Mouse (Mus musculus): ENCODE results near the gene Prnd. TPM values are rescaled to one million over a fixed set of nuclear protein-coding genes. Genes with fewer than 3 reads are reported as not detected.
A peak's percentile ranks its signal among the peaks of the same experiment; 100 is the strongest.

Prnd gene
- polyA plus RNA-seq (2012; rRNA removed): 0.46 and 0.99 TPM in 2 replicates

GRCm38 (mm10) chr2:131950598-131951095, at the start of gene Prnd:
Gene Prnd, plus strand, starts transcription at chr2:131950861.
- no peak within 1 kb of the TSS for H3K27ac ChIP-seq (ENCODE audit: insufficient read depth, low read depth, low read length)
- 12% methylated on average over 11 of the region's 11 CpGs for WGBS

GRCm38 (mm10) chr2:131902423-131902822, 48.2 kb upstream of the Prnd start:
- no peaks in the 10 kb centered on the region; the same call in 1 of the 2 replicates for H3K4me1 ChIP-seq (ENCODE audit: control insufficient read depth, insufficient read depth, insufficient read length, low read length)

More at GRCm38 (mm10) chr2:131950598-131951095, at the start of gene Prnd:
- Histone ChIP-seq H3K4me1 (ENCODE audit: control insufficient read depth, insufficient read depth, insufficient read length, low read length) (peaks cover 9% of the 10 kb centered on the region; the same call in 1 of the 2 replicates), H3K27me3 (ENCODE audit: control insufficient read depth, insufficient read depth, low read length) (peaks cover 7% of the 10 kb centered on the region; the same call in 1 of the 2 replicates), H3K4me3 (ENCODE audit: low read depth, low read length) (no peak within 1 kb of the TSS), H3K36me3 (ENCODE audit: control insufficient read depth, insufficient read depth, low read length) (no peaks in the 10 kb centered on the region)
- TF ChIP-seq CTCF (IDR thresholded peaks at IDR 0.05; ENCODE audit: extremely low read depth, insufficient read length, insufficient replicate concordance, low read depth, low read length) (no peak), POLR2A (IDR thresholded peaks at IDR 0.05; ENCODE audit: low read depth, low read length) (no peak)

GRCm38 (mm10) chr2:131902867-131903266, 47.8 kb upstream of the Prnd start:
- peak overlapping the region; percentile 46; the same call in 1 of the 2 replicates for H3K27ac ChIP-seq (ENCODE audit: insufficient read depth, low read depth, low read length)
- no peaks in the 10 kb centered on the region for H3K27me3 ChIP-seq (ENCODE audit: control insufficient read depth, insufficient read depth, low read length)
- WGBS: 35% methylated on average over 8 of the region's 8 CpGs

More at GRCm38 (mm10) chr2:131902423-131902822, 48.2 kb upstream of the Prnd start:
- H3K27ac ChIP-seq (ENCODE audit: insufficient read depth, low read depth, low read length): no peak overlapping the region
- no peaks in the 10 kb centered on the region for H3K27me3 ChIP-seq (ENCODE audit: control insufficient read depth, insufficient read depth, low read length)
- H3K4me3 ChIP-seq (ENCODE audit: low read depth, low read length): no peak overlapping the region
- 33% methylated on average over 3 of the region's 3 CpGs for whole genome bisulfite sequencing
- no peak for TF ChIP-seq POLR2A (IDR thresholded peaks at IDR 0.05; ENCODE audit: low read depth, low read length)
- no peak for TF ChIP-seq CTCF (IDR thresholded peaks at IDR 0.05; ENCODE audit: extremely low read depth, insufficient read length, insufficient replicate concordance, low read depth, low read length)
- no peaks in the 10 kb centered on the region for H3K36me3 ChIP-seq (ENCODE audit: control insufficient read depth, insufficient read depth, low read length)

DNA sequence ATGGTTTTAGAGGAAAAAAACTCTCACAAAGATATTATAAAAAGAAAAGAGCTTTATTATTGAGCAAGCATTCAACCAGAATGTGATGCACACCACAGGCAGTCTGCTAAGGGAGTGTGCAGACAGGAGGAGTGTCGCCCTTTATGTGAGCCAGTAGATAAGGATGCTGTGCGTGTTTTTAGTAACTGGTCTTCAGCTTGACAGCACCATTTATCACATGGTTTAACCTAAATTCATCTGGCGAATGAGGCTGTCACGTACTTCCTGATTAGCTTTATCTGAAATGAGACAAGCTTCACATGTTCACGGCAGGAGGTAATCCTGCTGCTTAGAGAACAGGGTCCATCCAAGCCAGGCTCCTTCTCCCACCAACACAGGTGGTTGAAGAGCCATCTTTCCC, 45.6 kb upstream of the Prnd start:
- H3K36me3 ChIP-seq (ENCODE audit: control insufficient read depth, insufficient read depth, low read length): no peaks in the 10 kb centered on the region
- peaks cover 3% of the 10 kb centered on the region for H3K4me1 ChIP-seq (ENCODE audit: control insufficient read depth, insufficient read depth, insufficient read length, low read length)
- WGBS: 36% methylated on average over 5 of the region's 5 CpGs
- no peak for TF ChIP-seq POLR2A (IDR thresholded peaks at IDR 0.05; ENCODE audit: low read depth, low read length)
- no peak for TF ChIP-seq CTCF (IDR thresholded peaks at IDR 0.05; ENCODE audit: extremely low read depth, insufficient read length, insufficient replicate concordance, low read depth, low read length)
- no peak overlapping the region for H3K27ac ChIP-seq (ENCODE audit: insufficient read depth, low read depth, low read length)
- H3K27me3 ChIP-seq (ENCODE audit: control insufficient read depth, insufficient read depth, low read length): no peaks in the 10 kb centered on the region
- no peak overlapping the region for H3K4me3 ChIP-seq (ENCODE audit: low read depth, low read length)

More at GRCm38 (mm10) chr2:131902867-131903266, 47.8 kb upstream of the Prnd start:
- TF ChIP-seq POLR2A (IDR thresholded peaks at IDR 0.05; ENCODE audit: low read depth, low read length) (no peak), CTCF (IDR thresholded peaks at IDR 0.05; ENCODE audit: extremely low read depth, insufficient read length, insufficient replicate concordance, low read depth, low read length) (no peak)
- H3K4me3 ChIP-seq (ENCODE audit: low read depth, low read length): no peak overlapping the region
- H3K4me1 ChIP-seq (ENCODE audit: control insufficient read depth, insufficient read depth, insufficient read length, low read length): no peaks in the 10 kb centered on the region; the same call in 1 of the 2 replicates
- no peaks in the 10 kb centered on the region for H3K36me3 ChIP-seq (ENCODE audit: control insufficient read depth, insufficient read depth, low read length)

DNA sequence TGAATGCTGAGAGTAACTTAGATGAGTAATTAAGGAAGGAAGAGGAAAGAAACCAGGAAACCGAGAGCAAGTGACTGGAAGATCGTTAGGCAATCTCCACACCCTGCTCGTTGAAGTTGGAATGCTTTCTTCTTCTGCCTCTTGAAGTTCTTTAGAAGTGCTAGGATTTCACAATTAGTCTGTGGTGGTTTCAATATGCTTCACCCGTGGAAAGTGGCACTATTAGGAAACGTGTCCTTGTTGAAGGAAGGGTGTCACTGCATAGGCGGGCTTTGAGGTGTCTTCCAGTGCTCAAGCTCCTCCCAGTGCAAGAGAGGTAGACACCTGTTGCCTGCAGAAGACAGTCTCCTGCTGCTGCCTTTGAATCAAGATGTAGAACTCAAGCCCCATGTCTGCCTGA, 44.9 kb upstream of the Prnd start:
- peaks cover 3% of the 10 kb centered on the region for H3K4me1 ChIP-seq (ENCODE audit: control insufficient read depth, insufficient read depth, insufficient read length, low read length)
- WGBS: 44% methylated on average over 6 of the region's 6 CpGs
- no peak overlapping the region for H3K27ac ChIP-seq (ENCODE audit: insufficient read depth, low read depth, low read length)
- no peak for TF ChIP-seq POLR2A (IDR thresholded peaks at IDR 0.05; ENCODE audit: low read depth, low read length)
- TF ChIP-seq CTCF (IDR thresholded peaks at IDR 0.05; ENCODE audit: extremely low read depth, insufficient read length, insufficient replicate concordance, low read depth, low read length): no peak
- no peaks in the 10 kb centered on the region for H3K27me3 ChIP-seq (ENCODE audit: control insufficient read depth, insufficient read depth, low read length)
- H3K36me3 ChIP-seq (ENCODE audit: control insufficient read depth, insufficient read depth, low read length): no peaks in the 10 kb centered on the region
- H3K4me3 ChIP-seq (ENCODE audit: low read depth, low read length): no peak overlapping the region

DNA sequence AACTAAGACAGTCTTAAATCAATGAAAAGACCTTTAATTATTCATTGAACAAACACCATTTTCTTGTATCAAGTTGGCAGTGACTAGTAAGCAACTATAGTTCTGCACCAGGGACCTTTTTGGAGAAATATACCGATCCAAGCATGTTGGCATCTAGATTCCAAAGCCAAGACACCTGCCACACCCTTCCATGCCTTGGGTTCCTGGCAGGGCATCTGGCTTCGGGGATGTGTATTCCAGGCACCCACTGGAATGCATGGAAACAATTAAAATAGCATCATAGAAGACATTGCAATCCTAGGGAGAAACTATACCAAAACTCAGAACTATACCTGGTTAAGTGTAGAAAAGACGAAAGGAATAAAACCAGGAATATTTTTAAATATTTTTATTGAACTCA, 44.4 kb upstream of the Prnd start:
- TF ChIP-seq CTCF (IDR thresholded peaks at IDR 0.05; ENCODE audit: extremely low read depth, insufficient read length, insufficient replicate concordance, low read depth, low read length) (no peak), POLR2A (IDR thresholded peaks at IDR 0.05; ENCODE audit: low read depth, low read length) (no peak)
- no peaks in the 10 kb centered on the region for H3K36me3 ChIP-seq (ENCODE audit: control insufficient read depth, insufficient read depth, low read length)
- H3K4me1 ChIP-seq (ENCODE audit: control insufficient read depth, insufficient read depth, insufficient read length, low read length): peaks cover 3% of the 10 kb centered on the region
- no peaks in the 10 kb centered on the region for H3K27me3 ChIP-seq (ENCODE audit: control insufficient read depth, insufficient read depth, low read length)
- no peak overlapping the region for H3K27ac ChIP-seq (ENCODE audit: insufficient read depth, low read depth, low read length)
- WGBS: 88% methylated on average over 3 of the region's 3 CpGs
- H3K4me3 ChIP-seq (ENCODE audit: low read depth, low read length): no peak overlapping the region

DNA sequence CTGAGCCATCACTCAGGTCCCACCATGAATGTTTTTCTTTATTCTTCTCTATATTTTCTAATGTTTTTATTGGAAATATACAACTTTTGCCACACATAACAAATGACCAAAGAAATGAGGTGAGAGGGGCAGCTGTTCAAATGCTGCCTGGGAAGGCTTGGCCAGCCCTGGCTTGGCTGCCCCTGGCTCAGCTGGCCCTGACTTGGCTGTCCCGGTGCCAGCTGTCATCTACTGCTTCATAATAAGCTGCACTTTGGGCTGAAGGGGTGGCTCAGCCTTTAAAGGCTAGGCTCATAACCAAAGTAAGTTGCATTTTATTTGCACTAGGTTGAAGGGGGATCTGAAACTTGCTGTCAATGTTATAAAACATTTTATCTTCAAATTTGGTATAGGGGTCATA, 43.8 kb upstream of the Prnd start:
- TF ChIP-seq POLR2A (IDR thresholded peaks at IDR 0.05; ENCODE audit: low read depth, low read length): no peak
- TF ChIP-seq CTCF (IDR thresholded peaks at IDR 0.05; ENCODE audit: extremely low read depth, insufficient read length, insufficient replicate concordance, low read depth, low read length): no peak
- Histone ChIP-seq H3K4me1 (ENCODE audit: control insufficient read depth, insufficient read depth, insufficient read length, low read length) (peaks cover 3% of the 10 kb centered on the region), H3K36me3 (ENCODE audit: control insufficient read depth, insufficient read depth, low read length) (no peaks in the 10 kb centered on the region), H3K27me3 (ENCODE audit: control insufficient read depth, insufficient read depth, low read length) (no peaks in the 10 kb centered on the region), H3K27ac (ENCODE audit: insufficient read depth, low read depth, low read length) (no peak overlapping the region), H3K4me3 (ENCODE audit: low read depth, low read length) (no peak overlapping the region)
- 47% methylated on average over 1 of the region's 1 CpGs for WGBS

Measured in small intestine, adult 2 months (tissue).